Mouse (Mus musculus): ENCODE measurements at regions not wholly inside any gene's neighbourhood (a gene's known extent, or its start where the extent isn't known, plus 50 kb on each side); places are given as distances from the start of the nearest gene placed in this dataset.

GRCm38 (mm10) chr8:34562278-34562677 lies 450.7 kb upstream of the Gm10131 start:
- no peak for DNase-seq (ENCODE audit: low spot score in 2 of 2)

GRCm38 (mm10) chr8:34549786-34550185 lies 438.2 kb upstream of the Gm10131 start:
- no peak for DNase-seq (ENCODE audit: low spot score in 2 of 2)

GRCm38 (mm10) chr8:34546815-34547214 lies 435.3 kb upstream of the Gm10131 start:
- no peak for DNase-seq (ENCODE audit: low spot score in 2 of 2)

- no peak for DNase-seq (ENCODE audit: low spot score in 2 of 2)
These were observed 431.0 kb upstream of the Gm10131 start for GRCm38 (mm10) chr8:34542361-34543038.

- no peak for DNase-seq (ENCODE audit: low spot score in 2 of 2)
These were observed 427.7 kb upstream of the Gm10131 start for GRCm38 (mm10) chr8:34539232-34539631.

GRCm38 (mm10) chr8:34535434-34535833 lies 423.9 kb upstream of the Gm10131 start:
- DNase-seq (ENCODE audit: low spot score in 2 of 2), result no peak

- no peak for DNase-seq (ENCODE audit: low spot score in 2 of 2)
These were observed 421.9 kb upstream of the Gm10131 start for GRCm38 (mm10) chr8:34533421-34533820.

- no peak for DNase-seq (ENCODE audit: low spot score in 2 of 2)
These were observed 419.6 kb upstream of the Gm10131 start for GRCm38 (mm10) chr8:34530896-34531679.

- DNase-seq (ENCODE audit: low spot score in 2 of 2), result peak in 1 of 2 experiments; percentile 10
These were observed 418.5 kb upstream of the Gm10131 start for GRCm38 (mm10) chr8:34530046-34530445.

GRCm38 (mm10) chr8:34529452-34529851 lies 417.9 kb upstream of the Gm10131 start:
- DNase-seq (ENCODE audit: low spot score in 2 of 2), result peak in 1 of 2 experiments; percentile 5

- no peak for DNase-seq (ENCODE audit: low spot score in 2 of 2)
These were observed 416.7 kb upstream of the Gm10131 start for GRCm38 (mm10) chr8:34528213-34528612.

- DNase-seq (ENCODE audit: low spot score in 2 of 2), result no peak
These were observed 413.7 kb upstream of the Gm10131 start for GRCm38 (mm10) chr8:34525231-34525630.

- no peak for DNase-seq (ENCODE audit: low spot score in 2 of 2)
These were observed 412.3 kb upstream of the Gm10131 start for GRCm38 (mm10) chr8:34523849-34524248.

GRCm38 (mm10) chr8:34521316-34521715 lies 409.8 kb upstream of the Gm10131 start:
- DNase-seq (ENCODE audit: low spot score in 2 of 2), result no peak

GRCm38 (mm10) chr8:34520664-34521063 lies 409.1 kb upstream of the Gm10131 start:
- DNase-seq (ENCODE audit: low spot score in 2 of 2), result no peak

- no peak for DNase-seq (ENCODE audit: low spot score in 2 of 2)
These were observed 402.0 kb upstream of the Gm10131 start for GRCm38 (mm10) chr8:34513459-34514090.

GRCm38 (mm10) chr8:34505829-34506555 lies 394.5 kb upstream of the Gm10131 start:
- no peak for DNase-seq (ENCODE audit: low spot score in 2 of 2)

- DNase-seq (ENCODE audit: low spot score in 2 of 2), result no peak
These were observed 393.6 kb upstream of the Gm10131 start for GRCm38 (mm10) chr8:34505102-34505501.

- DNase-seq (ENCODE audit: low spot score in 2 of 2), result no peak
These were observed 391.1 kb upstream of the Gm10131 start for GRCm38 (mm10) chr8:34502606-34503162.

GRCm38 (mm10) chr8:34499196-34499595 lies 387.7 kb upstream of the Gm10131 start:
- DNase-seq (ENCODE audit: low spot score in 2 of 2), result no peak

GRCm38 (mm10) chr8:34496751-34497150 lies 385.2 kb upstream of the Gm10131 start:
- DNase-seq (ENCODE audit: low spot score in 2 of 2), result no peak

GRCm38 (mm10) chr8:34495974-34496373 lies 384.4 kb upstream of the Gm10131 start:
- DNase-seq (ENCODE audit: low spot score in 2 of 2), result no peak

Measured in natural killer cell, adult 2 months (primary cell).